Mouse (Mus musculus) stomach, postnatal 0 days (tissue): Measurements from ENCODE around the gene Wdpcp.

Source experiments
- CTCF ChIP-seq: IDR thresholded peaks from 2 replicates; pipeline ENCODE4 v1.5.1; 2016; ENCODE audit warnings: antibody characterized with exemption, low read depth, mild to moderate bottlenecking, moderate library complexity
- EP300 ChIP-seq: optimal IDR thresholded peaks from 2 replicates; pipeline ENCODE3; 2016; ENCODE audit warnings: antibody characterized with exemption

- TF ChIP-seq CTCF (no peak), EP300 (no peak)
Measured at GRCm38 (mm10) chr11:21583286-21583685, 11.3 kb downstream of the Wdpcp start.
